Mouse (Mus musculus): ENCODE measurements around the gene Plvap.

DNA sequence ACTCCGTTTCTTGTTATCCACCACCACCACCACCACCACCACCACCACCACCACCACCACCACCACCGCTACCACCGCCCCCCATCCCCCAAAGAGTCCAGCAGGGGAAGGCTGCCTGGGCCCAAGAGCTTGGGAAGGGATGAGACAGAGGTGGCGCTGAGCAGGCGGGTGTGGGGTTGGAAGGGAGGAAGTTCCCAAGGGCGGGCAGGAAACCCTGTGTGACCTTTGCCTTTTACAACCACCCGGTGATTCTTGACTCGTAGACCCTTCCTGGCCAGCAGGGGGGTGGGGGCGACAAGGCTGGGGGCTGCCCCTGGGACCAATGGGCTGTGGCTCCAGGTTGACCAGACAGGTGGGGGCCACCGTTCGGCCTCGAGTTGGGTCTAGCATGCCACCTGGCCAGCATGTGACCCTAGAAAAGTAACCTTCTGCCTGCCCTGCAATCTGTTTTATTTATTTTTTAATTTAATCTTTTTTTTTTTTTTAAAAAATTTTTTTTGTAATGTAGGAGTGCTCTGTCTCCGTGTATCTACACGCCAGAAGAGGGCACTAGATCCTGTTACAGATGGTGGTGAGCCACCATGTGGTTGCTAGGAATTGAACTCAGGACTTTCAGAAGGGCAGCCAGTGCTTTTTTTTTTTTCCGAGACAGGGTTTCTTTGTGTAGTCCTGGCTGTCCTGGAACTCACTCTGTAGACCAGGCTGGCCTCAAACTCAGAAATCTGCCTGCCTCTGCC lies 1.6 kb upstream of the Plvap start:
- TF ChIP-seq POLR2A (IDR thresholded peaks at IDR 0.05; ENCODE audit: borderline replicate concordance, extremely low read depth, insufficient read depth, insufficient read length, poor library complexity, severe bottlenecking) (no peak), CTCF (IDR thresholded peaks at IDR 0.05; ENCODE audit: borderline replicate concordance, extremely low read depth, insufficient read depth, insufficient read length) (no peak)
